Mouse (Mus musculus) G1E (cell line): ENCODE measurements around the gene 2010111I01Rik.

Experiments used
- CTCF ChIP-seq: IDR thresholded peaks from 2 replicates; pipeline ENCODE4 v1.5.1; 2012; ENCODE audit warnings: low read depth, low read length, inconsistent platforms, mixed read lengths
- GATA1 ChIP-seq: IDR thresholded peaks from 2 replicates; pipeline ENCODE4 v1.6.1; 2012; ENCODE audit warnings: borderline replicate concordance, low read length, inconsistent platforms, mixed read lengths
- POLR2AphosphoS5 ChIP-seq: IDR thresholded peaks from 2 replicates; pipeline ENCODE4 v1.6.1; 2012; ENCODE audit warnings: low read depth, low read length, inconsistent platforms; ENCODE audit not compliant: insufficient replicate concordance
- TAL1 ChIP-seq: conservative IDR thresholded peaks from 2 replicates; pipeline ENCODE4 v1.6.1; 2012; ENCODE audit warnings: low read depth, low read length, inconsistent platforms, mixed read lengths

- TF ChIP-seq GATA1 (no peak), CTCF (no peak), TAL1 (no peak), POLR2AphosphoS5 (no peak)
Measured at GRCm38 (mm10) chr13:63297003-63297402, 332.3 kb downstream of the 2010111I01Rik start.
